Mouse (Mus musculus): ENCODE measurements around the gene Pigk. TPM values are rescaled to one million over a fixed set of nuclear protein-coding genes. Genes with fewer than 3 reads are reported as not detected.
"Not testable (repeated sequence)": the region's sequence is repeated elsewhere in the genome, so short reads cannot be mapped to it uniquely, and the experiment has no call there.

Gene Pigk
- polyA plus RNA-seq, 1 experiment, result 8.5 TPM

- Histone ChIP-seq H3K9me3 (no peaks in the 10 kb centered on the region), H3K4me1 (no peaks in the 10 kb centered on the region), H3K36me3 (replicated peaks; ENCODE audit: low read length) (no peaks in the 10 kb centered on the region), H3K27me3 (replicated peaks) (peaks cover 16% of the 10 kb centered on the region), H3K4me3 (replicated peaks) (no peak overlapping the region)
- no peak for TF ChIP-seq GATA1 (IDR thresholded peaks at IDR 0.05; ENCODE audit: borderline replicate concordance, low read length)
Observed at GRCm38 (mm10) chr3:152694950-152695349, 18.9 kb upstream of the Pigk start.

- Histone ChIP-seq H3K9me3 (no peaks in the 10 kb centered on the region), H3K4me3 (replicated peaks) (no peak overlapping the region)
- TF ChIP-seq FLI1 (IDR thresholded peaks at IDR 0.05; ENCODE audit: low read length), result no peak
- no peak for TF ChIP-seq GATA1 (IDR thresholded peaks at IDR 0.05; ENCODE audit: borderline replicate concordance, low read length)
Observed at GRCm38 (mm10) chr3:152698017-152698416, 15.9 kb upstream of the Pigk start.

DNA sequence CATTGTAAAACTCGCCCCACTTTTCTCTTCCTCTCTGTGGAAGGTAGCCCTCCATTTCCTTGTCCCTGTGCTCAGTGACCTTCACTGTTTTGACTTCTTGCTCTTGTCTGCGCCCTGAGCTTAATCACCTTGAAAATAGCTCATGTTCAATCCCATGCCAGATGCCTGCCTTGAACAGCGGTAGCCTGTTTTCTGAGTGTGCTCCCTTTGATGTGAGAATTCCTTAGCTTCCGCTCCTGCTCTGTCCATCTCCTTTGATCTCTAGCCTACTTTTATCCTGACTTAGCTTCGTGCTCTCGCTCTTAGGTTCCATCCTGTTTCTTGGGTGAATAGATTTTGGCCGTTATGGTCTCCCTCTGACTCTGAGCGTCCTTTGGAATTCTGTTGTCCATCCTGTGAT lies 14.6 kb upstream of the Pigk start:
- TF ChIP-seq GATA1 (IDR thresholded peaks at IDR 0.05; ENCODE audit: borderline replicate concordance, low read length) (no peak), FLI1 (IDR thresholded peaks at IDR 0.05; ENCODE audit: low read length) (no peak)
- H3K4me1 ChIP-seq, result no peaks in the 10 kb centered on the region

More at GRCm38 (mm10) chr3:152698017-152698416, 15.9 kb upstream of the Pigk start:
- no peaks in the 10 kb centered on the region for H3K4me1 ChIP-seq
- peaks cover 16% of the 10 kb centered on the region for H3K27me3 ChIP-seq (replicated peaks)
- no peaks in the 10 kb centered on the region for H3K36me3 ChIP-seq (replicated peaks; ENCODE audit: low read length)

GRCm38 (mm10) chr3:152701536-152701935 lies 12.4 kb upstream of the Pigk start:
- not testable (repeated sequence) for H3K4me3 ChIP-seq (replicated peaks); H3K36me3 ChIP-seq (replicated peaks; ENCODE audit: low read length); H3K4me1 ChIP-seq
- H3K27me3 ChIP-seq (replicated peaks), result peaks cover 23% of the 10 kb centered on the region
- H3K9me3 ChIP-seq, result peaks cover 18% of the 10 kb centered on the region

More for the DNA sequence above, 14.6 kb upstream of the Pigk start:
- H3K9me3 ChIP-seq, result 0 out of 2 replicates have a peak, but pooled peaks cover 1% of the 10 kb centered on the region
- no peaks in the 10 kb centered on the region for H3K36me3 ChIP-seq (replicated peaks; ENCODE audit: low read length)
- peaks cover 18% of the 10 kb centered on the region for H3K27me3 ChIP-seq (replicated peaks)
- no peak overlapping the region for H3K4me3 ChIP-seq (replicated peaks)

DNA sequence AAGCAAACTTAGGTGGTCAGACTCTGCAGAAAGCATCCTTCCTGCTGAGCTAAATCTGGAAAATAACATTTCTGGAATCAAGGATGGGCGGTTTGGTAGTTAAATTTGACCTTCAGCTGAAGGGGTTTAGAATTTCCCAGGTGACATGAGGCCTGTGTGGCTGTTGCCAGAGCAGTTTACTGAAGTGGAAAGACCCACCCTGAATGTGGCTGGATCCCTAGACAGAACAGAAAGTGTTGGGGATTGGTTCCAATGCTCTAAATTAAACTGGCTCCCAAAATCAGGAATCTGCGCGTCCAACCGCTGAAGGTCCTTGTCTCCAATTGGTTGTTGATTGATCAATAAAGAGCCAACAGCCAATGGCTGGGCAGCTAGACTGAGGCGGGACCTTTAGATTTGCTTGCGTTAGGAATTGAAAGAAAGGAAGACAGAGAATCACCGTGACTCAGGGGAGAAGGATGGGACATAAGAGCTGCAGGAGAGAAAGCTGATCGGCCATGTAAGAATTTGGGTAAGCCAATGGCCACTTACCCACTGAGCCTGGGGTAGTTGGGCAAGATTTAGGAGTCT lies 11.5 kb upstream of the Pigk start:
- H3K9me3 ChIP-seq, result peaks cover 18% of the 10 kb centered on the region
- H3K27me3 ChIP-seq (replicated peaks), result peaks cover 23% of the 10 kb centered on the region
- H3K36me3 ChIP-seq (replicated peaks; ENCODE audit: low read length), result no peaks in the 10 kb centered on the region
- TF ChIP-seq GATA1 (IDR thresholded peaks at IDR 0.05; ENCODE audit: borderline replicate concordance, low read length), result no peak
- no peak for TF ChIP-seq FLI1 (IDR thresholded peaks at IDR 0.05; ENCODE audit: low read length)
- no peak overlapping the region for H3K4me3 ChIP-seq (replicated peaks)
- H3K4me1 ChIP-seq, result no peaks in the 10 kb centered on the region

DNA sequence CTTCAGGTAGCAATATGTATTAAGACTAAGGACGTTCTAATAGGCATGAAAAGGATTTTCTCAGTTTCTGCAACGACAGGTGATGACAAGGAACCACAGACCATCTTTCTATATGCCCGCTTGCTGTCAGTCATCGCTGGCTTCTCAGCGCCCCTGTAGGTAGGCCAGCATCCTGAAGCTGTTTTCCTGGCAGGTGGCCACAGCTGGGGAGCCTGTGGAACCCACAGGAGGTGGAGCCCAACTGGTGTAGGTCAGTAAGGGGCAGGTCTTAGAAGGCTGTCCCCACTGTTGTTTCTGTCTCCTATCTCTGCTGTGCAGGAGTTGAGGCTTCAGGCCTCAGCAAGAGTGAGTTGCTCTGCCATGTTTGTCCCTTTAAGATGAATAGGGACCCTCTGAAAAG lies 8.1 kb upstream of the Pigk start:
- Histone ChIP-seq H3K4me1 (no peaks in the 10 kb centered on the region), H3K4me3 (replicated peaks) (no peak overlapping the region), H3K27me3 (replicated peaks) (peaks cover 14% of the 10 kb centered on the region), H3K36me3 (replicated peaks; ENCODE audit: low read length) (no peaks in the 10 kb centered on the region), H3K9me3 (peaks cover 18% of the 10 kb centered on the region)
- TF ChIP-seq GATA1 (IDR thresholded peaks at IDR 0.05; ENCODE audit: borderline replicate concordance, low read length) (no peak), FLI1 (IDR thresholded peaks at IDR 0.05; ENCODE audit: low read length) (no peak)

DNA sequence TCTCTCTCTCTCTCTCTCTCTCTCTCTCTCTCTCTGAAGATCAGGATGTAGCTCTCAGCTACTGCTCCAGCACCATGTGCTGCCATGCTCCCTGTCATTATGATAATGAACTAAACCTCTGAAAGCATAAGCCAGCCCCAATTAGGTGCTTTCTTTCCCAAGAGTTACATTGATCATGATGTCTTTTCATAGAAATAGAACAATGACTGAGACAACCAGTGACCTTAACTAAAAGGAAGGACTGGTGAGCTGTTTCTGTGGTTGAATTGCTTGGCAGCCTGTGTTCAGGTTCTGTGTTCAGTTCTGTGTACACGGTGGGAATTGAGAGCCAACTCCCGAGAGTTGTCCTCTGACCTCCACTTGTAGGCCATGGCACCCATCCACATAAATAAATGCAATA lies 7.0 kb upstream of the Pigk start:
- Histone ChIP-seq H3K9me3 (peaks cover 18% of the 10 kb centered on the region), H3K4me3 (replicated peaks) (no peak overlapping the region), H3K4me1 (no peaks in the 10 kb centered on the region), H3K27me3 (replicated peaks) (peaks cover 17% of the 10 kb centered on the region), H3K36me3 (replicated peaks; ENCODE audit: low read length) (no peaks in the 10 kb centered on the region)
- no peak for TF ChIP-seq GATA1 (IDR thresholded peaks at IDR 0.05; ENCODE audit: borderline replicate concordance, low read length)
- TF ChIP-seq FLI1 (IDR thresholded peaks at IDR 0.05; ENCODE audit: low read length), result no peak

DNA sequence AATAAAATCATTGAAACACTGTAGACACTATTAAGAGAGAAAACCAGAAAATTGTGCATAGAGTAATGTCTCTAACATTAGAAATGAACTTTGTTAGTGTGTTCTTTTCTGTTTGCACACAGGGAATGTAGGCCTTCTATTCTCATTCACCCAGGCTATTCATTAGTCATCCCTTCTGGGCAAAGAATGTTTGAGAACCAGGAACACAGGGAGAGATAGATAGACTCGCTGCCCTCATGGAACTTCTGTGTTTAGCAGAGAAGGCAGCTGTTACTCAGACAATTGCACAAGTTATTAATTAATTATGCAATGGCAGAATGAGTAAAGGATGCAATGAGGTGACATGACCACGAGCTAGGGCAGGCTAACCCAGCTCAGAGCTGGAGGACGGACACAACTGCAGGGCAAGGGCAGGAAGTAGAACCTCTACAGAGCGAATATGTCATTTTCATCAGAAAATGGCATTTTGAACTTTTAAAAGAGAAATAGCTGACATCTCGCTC lies 6.5 kb upstream of the Pigk start:
- Histone ChIP-seq H3K9me3 (peaks cover 18% of the 10 kb centered on the region), H3K4me1 (no peaks in the 10 kb centered on the region), H3K27me3 (replicated peaks) (peaks cover 16% of the 10 kb centered on the region), H3K4me3 (replicated peaks) (no peak overlapping the region), H3K36me3 (replicated peaks; ENCODE audit: low read length) (no peaks in the 10 kb centered on the region)
- TF ChIP-seq GATA1 (IDR thresholded peaks at IDR 0.05; ENCODE audit: borderline replicate concordance, low read length) (no peak), FLI1 (IDR thresholded peaks at IDR 0.05; ENCODE audit: low read length) (no peak)

DNA sequence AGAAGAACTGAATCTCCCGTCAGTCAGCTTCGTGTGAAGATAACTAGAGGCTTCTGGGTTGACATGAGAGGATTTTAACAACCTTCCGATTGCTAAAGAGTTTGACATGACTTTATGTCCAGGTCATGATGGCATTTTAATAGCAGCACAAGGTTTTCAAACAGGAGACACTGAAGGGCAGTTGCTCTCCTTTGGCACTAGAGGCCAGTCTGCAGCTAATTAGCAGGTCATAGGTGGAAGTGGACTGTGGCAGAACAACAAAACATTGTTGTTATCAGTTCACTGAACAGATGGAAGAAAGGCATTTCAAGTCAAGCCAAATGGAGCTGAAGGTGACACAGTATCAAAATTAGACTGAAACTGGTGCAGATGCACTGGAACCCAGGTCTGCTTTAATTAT lies 4.0 kb upstream of the Pigk start:
- Histone ChIP-seq H3K9me3 (peaks cover 10% of the 10 kb centered on the region), H3K36me3 (replicated peaks; ENCODE audit: low read length) (no peaks in the 10 kb centered on the region), H3K4me3 (replicated peaks) (no peak overlapping the region), H3K4me1 (peaks cover 11% of the 10 kb centered on the region), H3K27me3 (replicated peaks) (peaks cover 12% of the 10 kb centered on the region)
- no peak for TF ChIP-seq GATA1 (IDR thresholded peaks at IDR 0.05; ENCODE audit: borderline replicate concordance, low read length)

DNA sequence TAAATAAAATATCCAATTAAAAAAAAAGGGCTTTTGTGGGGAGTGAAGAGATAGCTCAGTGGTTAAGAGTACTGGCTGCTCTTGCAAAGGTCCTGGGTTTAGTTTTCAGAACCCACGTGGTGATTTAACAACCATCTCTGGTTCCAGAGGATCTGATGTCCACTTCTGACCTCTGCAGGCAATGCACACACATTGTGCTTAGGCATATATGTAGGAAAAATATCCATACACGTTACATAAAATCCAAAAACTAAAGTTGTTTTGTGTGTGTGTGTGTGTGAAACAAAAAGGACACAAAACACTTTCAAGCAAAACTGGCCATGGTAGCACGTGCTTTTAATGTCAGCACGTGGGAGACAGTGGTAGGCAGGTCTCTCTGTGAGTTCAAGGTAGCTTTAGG lies 943 bp upstream of the Pigk start:
- TF ChIP-seq FLI1 (IDR thresholded peaks at IDR 0.05; ENCODE audit: low read length) (no peak), GATA1 (IDR thresholded peaks at IDR 0.05; ENCODE audit: borderline replicate concordance, low read length) (no peak)
- H3K9me3 ChIP-seq, result no peaks in the 10 kb centered on the region
- H3K27me3 ChIP-seq (replicated peaks), result peaks cover 6% of the 10 kb centered on the region
- peaks cover 2% of the 10 kb centered on the region for H3K36me3 ChIP-seq (replicated peaks; ENCODE audit: low read length)
- H3K4me3 ChIP-seq (replicated peaks), result no peak overlapping the region
- H3K4me1 ChIP-seq, result peaks cover 20% of the 10 kb centered on the region

- no peak overlapping the region for H3K4me3 ChIP-seq (replicated peaks)
- no peak for TF ChIP-seq GATA1 (IDR thresholded peaks at IDR 0.05; ENCODE audit: borderline replicate concordance, low read length)
- no peak for TF ChIP-seq FLI1 (IDR thresholded peaks at IDR 0.05; ENCODE audit: low read length)
- peaks cover 44% of the 10 kb centered on the region for H3K36me3 ChIP-seq (replicated peaks; ENCODE audit: low read length)
- no peaks in the 10 kb centered on the region for H3K27me3 ChIP-seq (replicated peaks)
- no peaks in the 10 kb centered on the region for H3K9me3 ChIP-seq
- H3K4me1 ChIP-seq, result peaks cover 11% of the 10 kb centered on the region; the same call in 1 of the 2 replicates
Observed at GRCm38 (mm10) chr3:152721301-152721700, 7.4 kb downstream of the Pigk start.
